Mouse (Mus musculus): ENCODE data around the gene F8.

DNA sequence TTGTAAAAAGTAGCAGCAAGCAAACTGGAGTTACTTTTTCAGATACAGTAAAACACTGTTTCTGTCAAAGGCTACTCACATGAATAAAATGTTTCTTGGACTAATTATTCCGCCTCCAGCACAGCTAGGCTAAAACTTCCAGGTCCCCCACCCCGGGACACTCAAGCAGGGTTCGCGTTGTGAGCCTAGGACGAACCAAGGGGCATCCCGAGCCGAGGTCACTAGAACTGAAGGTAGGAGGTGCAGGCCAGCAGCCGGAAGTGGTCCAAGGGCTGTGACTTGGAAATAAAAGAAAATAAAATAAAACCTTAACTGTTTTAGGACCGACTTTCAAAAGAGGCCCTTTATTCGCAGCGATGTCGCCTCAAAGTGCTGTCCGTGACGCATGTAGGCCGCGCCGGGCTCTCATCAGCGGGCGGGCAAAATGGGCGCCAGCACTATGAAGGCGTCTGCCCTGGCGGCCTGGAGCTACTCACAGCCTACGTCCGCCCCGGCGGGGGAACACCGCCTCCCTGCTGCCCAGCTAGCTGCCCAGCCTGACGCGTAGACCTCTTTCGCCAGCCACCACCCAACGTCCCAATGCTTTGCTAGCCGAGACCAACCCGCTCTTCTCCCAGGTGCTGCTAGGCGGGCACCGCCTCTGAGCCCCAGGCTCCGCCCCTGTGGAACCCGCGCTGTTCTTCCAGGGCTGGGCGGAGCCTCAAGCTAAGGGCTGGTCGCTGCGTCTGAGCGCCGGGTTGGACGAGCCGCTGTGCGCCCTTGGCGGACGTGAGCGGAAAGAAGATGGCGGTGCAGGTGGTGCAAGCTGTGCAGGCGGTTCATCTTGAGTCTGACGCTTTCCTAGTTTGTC, 33.7 kb upstream of the F8 start, which contains the start of the genes Cmc4, Mtcp1 and Brcc3:
- TF ChIP-seq CTCF (IDR thresholded peaks at IDR 0.05; ENCODE audit: low read depth, low read length), result no peak
- no peak for TF ChIP-seq POLR2AphosphoS5 (IDR thresholded peaks at IDR 0.05; ENCODE audit: insufficient replicate concordance, low read depth, low read length)
- no peak for TF ChIP-seq GATA1 (IDR thresholded peaks at IDR 0.05; ENCODE audit: borderline replicate concordance, low read length)
- TF ChIP-seq TAL1 (conservative IDR thresholded peaks at IDR 0.05; ENCODE audit: low read depth, low read length), result no peak

Data from G1E (cell line).